Mouse (Mus musculus): ENCODE results near the gene Xkr8. TPM values are rescaled to one million over a fixed set of nuclear protein-coding genes. Genes with fewer than 3 reads are reported as not detected.
A peak's percentile ranks its signal among the peaks of the same experiment; 100 is the strongest.
"Not testable (repeated sequence)": the region's sequence is repeated elsewhere in the genome, so short reads cannot be mapped to it uniquely, and the experiment has no call there.

Xkr8 gene
- total RNA-seq, 2 experiments from 2014 or later: 2.6 to 3.0 TPM

DNA sequence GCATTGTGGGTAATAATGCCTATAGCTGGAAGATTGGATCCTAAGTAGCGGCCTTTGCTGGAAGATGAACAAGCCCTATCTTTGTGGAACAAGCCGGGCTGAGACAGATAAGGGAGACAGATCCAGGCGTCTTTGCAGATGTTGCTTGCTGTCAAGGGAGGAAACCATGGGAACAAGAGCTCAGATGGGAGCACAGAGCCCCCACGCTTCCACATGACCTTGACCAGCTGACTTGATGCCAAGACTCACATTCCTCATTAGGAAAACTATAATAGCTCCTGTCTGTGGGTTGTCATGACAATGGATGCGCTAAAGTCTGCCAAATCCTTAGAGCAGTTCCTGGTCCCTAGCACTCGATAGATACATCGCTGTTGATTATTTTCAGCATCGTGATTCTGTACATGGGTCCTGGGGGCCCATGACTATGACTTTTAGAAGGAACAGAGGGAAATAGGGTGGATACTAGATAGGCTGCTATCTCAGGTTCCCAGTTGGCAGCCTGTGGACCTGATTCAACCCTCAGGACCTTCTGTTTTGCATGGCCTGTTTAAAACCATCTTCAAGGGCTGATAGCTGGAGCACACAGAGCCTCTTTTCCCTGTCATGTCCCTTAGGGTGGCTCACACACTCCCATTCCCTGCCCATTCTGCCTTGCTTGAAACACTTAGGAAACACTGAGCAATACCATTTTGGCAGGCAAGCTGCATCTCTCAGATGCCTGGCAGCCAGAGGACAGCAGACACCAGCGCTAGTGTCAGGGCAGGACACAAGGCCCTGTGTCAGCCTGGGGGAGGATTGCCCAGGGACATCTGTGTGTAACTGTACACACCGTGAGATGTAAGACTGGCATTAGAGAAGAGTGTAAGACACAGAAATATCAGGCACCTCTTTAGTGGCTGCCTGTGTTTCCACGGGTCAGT is 11.9 kb upstream of the Xkr8 start:
- peak in 1 of 2 experiments; percentile 71 for DNase-seq (ENCODE audit: extremely low spot score in 1 of 2, low spot score in 2 of 2)
- intact Hi-C loops (cut with DNase I): no loop called here

GRCm38 (mm10) chr4:132741491-132741890 is 9.1 kb upstream of the Xkr8 start:
- intact Hi-C loops (cut with DNase I): no loop called here
- DNase-seq (ENCODE audit: extremely low spot score in 1 of 2, low spot score in 2 of 2): no peak

DNA sequence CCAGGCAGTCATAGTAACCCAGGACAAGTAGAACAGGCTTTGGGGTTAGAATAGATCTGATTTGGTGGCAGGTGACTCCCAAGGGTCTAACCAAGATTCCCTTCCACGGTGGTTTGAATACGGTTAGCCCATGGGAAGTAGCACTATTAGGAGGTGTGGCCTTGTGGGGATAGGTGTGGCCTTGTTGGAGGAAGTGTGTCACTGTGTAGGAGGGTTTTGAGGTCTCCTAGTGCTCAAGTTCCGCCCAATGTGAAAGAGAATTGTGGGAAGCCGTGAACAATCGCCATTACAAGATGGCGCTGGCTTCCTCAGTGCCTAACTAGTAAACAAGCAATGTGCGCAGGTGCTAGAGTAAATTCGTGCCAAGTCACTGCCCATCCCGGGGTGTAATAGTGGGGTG is 4.8 kb upstream of the Xkr8 start:
- DNase-seq (ENCODE audit: extremely low spot score in 1 of 2, low spot score in 2 of 2); intact Hi-C loops (cut with DNase I): not testable (repeated sequence)

DNA sequence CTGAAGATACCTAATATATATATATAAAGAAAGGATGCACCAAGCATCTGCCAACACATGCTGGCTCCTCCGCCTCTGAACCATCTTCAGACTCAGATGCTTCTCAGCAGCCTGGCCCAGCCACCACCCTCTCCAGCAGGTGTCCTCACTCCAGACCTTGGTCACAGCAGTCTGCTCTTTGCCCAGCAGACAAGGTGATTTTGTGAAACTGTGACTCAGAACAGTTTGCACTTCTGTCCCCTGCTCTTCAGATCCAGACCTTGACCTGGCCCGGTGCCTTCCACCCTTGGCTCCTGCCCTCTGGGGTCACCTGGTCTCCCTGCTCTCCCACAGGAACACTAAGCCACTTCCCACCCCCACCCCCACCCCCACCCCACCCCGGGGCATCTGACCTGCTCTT is 3.5 kb upstream of the Xkr8 start:
- intact Hi-C loops (cut with DNase I): no loop called here
- no peak for DNase-seq (ENCODE audit: extremely low spot score in 1 of 2, low spot score in 2 of 2)

- intact Hi-C loops (cut with DNase I): no loop called here
- DNase-seq (ENCODE audit: extremely low spot score in 1 of 2, low spot score in 2 of 2): no peak
These were observed 3.0 kb upstream of the Xkr8 start for GRCm38 (mm10) chr4:132735389-132735788.

DNA sequence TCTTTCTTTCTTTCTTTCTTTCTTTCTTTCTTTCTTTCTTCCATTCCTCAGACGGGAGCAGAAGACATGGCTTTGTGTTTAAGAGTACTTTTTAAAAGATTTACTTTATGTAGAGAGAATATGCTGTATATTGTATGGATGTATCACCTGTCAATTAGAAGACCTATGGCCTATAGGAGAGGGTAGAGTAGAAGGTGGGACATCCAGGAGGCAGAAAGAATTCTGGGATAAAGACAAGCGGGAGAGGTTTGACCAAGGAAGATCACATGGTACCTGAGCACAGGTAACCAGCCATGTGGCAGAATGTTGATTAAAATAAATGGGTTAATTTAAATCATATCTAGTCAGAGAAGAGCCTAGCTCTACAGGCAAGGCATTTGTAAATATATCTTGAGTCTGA is 2.4 kb upstream of the Xkr8 start:
- no peak for DNase-seq (ENCODE audit: extremely low spot score in 1 of 2, low spot score in 2 of 2)
- intact Hi-C loops (cut with DNase I): no loop called here

GRCm38 (mm10) chr4:132733071-132733770 is 875 bp upstream of the Xkr8 start:
- DNase-seq (ENCODE audit: extremely low spot score in 1 of 2, low spot score in 2 of 2): no peak
- intact Hi-C loops (cut with DNase I): no loop called here

GRCm38 (mm10) chr4:132731616-132732015 is 730 bp downstream of the Xkr8 start:
- DNase-seq (ENCODE audit: extremely low spot score in 1 of 2, low spot score in 2 of 2): no peak
- intact Hi-C loops (cut with DNase I): no loop called here

DNA sequence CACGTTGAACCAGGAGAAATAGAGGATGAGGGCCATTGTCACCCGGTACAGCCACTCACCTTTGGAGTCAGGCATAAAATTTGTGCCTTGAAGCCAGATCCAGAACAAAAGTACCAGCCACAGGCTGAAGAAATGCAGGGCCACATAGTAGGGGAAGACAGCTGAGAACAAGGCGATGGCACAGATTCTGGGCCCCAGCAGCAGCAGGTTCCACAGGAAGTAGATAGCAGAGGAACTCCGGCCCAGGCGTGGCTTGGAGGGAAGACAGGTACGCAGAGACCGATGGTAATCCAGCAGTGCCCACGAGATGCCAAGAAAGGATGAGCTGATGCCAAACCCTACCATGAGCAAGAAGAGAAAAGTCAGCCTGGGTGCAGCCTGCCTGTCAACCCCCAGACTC is 4.1 kb downstream of the Xkr8 start:
- intact Hi-C loops (cut with DNase I): no loop called here
- no peak for DNase-seq (ENCODE audit: extremely low spot score in 1 of 2, low spot score in 2 of 2)

DNA sequence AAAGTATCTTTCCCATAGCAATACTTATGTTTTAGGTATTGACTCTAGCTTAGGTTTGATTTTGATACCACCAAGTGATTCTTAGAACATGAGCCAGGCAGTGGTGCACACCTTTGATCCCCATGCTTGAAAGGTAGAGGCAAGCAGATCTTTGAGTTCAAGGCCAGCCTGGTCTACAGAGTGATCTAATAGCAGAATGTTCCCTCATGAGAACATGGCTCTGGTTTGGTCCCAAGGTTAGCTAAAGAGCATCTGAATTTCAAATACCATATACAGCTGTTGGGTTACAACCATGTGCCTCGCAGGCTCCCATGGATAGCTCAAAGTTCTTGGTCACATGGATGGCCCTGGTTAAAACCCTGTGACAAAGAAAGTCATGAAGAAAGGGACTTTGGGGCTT is 14.1 kb downstream of the Xkr8 start:
- intact Hi-C loops (cut with DNase I): loop anchor here (10.0 kb wide), 1 partner anchor 107 kb away; no protein-coding TSS in a partner anchor
- no peak for DNase-seq (ENCODE audit: extremely low spot score in 1 of 2, low spot score in 2 of 2)

DNA sequence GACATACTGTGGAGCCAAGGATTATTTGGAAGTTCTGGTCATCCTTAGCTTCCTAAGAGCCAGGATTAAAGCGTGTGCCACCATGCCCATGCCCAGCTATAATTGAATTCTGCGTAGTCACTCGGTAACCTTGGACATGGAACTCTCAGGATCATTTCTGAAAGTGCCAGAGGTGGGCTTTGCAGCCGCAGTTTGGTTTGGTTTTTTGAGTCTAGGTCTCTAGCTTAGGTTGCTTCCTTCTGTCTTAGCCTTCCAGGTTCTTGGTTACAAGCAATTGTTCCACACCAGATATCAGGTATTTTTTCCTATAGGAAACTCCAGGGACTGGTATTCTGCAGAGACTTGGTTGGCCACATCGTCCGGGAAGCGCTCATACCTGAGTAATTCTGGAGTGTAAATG is 19.2 kb downstream of the Xkr8 start:
- no peak for DNase-seq (ENCODE audit: extremely low spot score in 1 of 2, low spot score in 2 of 2)
- intact Hi-C loops (cut with DNase I): loop anchor here (10.0 kb wide), 1 partner anchor 112 kb away; no protein-coding TSS in a partner anchor

- intact Hi-C loops (cut with DNase I): no loop called here
- DNase-seq (ENCODE audit: extremely low spot score in 1 of 2, low spot score in 2 of 2): no peak
These were observed 25.5 kb downstream of the Xkr8 start for GRCm38 (mm10) chr4:132706885-132707284.

- intact Hi-C loops (cut with DNase I): no loop called here
- DNase-seq (ENCODE audit: extremely low spot score in 1 of 2, low spot score in 2 of 2): no peak
These were observed 30.3 kb downstream of the Xkr8 start for GRCm38 (mm10) chr4:132702076-132702475.

GRCm38 (mm10) chr4:132693366-132693765 is 39.0 kb downstream of the Xkr8 start:
- DNase-seq (ENCODE audit: extremely low spot score in 1 of 2, low spot score in 2 of 2): no peak
- intact Hi-C loops (cut with DNase I): no loop called here

- DNase-seq (ENCODE audit: extremely low spot score in 1 of 2, low spot score in 2 of 2): no peak
- intact Hi-C loops (cut with DNase I): no loop called here
These were observed 42.7 kb downstream of the Xkr8 start for GRCm38 (mm10) chr4:132689634-132690033.

GRCm38 (mm10) chr4:132676771-132677539 is 55.4 kb downstream of the Xkr8 start:
- peak in 1 of 2 experiments; percentile 25 for DNase-seq (ENCODE audit: extremely low spot score in 1 of 2, low spot score in 2 of 2)
- intact Hi-C loops (cut with DNase I): no loop called here
